8 mouse cellular contexts compared by ENCODE assay signal in genomic region chr11:60070599-60070998, GRCm38 (mm10). TPM values are rescaled to one million over a fixed set of nuclear protein-coding genes. Genes with fewer than 3 reads are reported as not detected.
DNase-seq lines count a peak whose midpoint lies in the region; ATAC-seq and TF ChIP-seq lines count a peak whose summit lies in the region.

No protein-coding gene starts in this region.

- H3K4me2 ChIP-seq in forebrain, embryonic 13.5 days = no peak overlapping the region
- H3K4me2 ChIP-seq in lung, postnatal 0 days (replicated peaks; ENCODE audit: low read depth, low read length) = no peak overlapping the region

- H3K9me3 ChIP-seq in forebrain, embryonic 10.5 days = no peaks in the 10 kb centered on the region
- H3K9me3 ChIP-seq in forebrain, embryonic 13.5 days (replicated peaks) = no peaks in the 10 kb centered on the region
- no peaks in the 10 kb centered on the region for H3K9me3 ChIP-seq in lung, postnatal 0 days (ENCODE audit: low read length)

- TF ChIP-seq CTCF in lung, postnatal 0 days (IDR thresholded peaks at IDR 0.05) = peak; percentile 83

- H3K4me3 ChIP-seq in forebrain, embryonic 10.5 days = no peak overlapping the region
- H3K4me3 ChIP-seq in forebrain, embryonic 13.5 days = no peak overlapping the region
- no peak overlapping the region for H3K4me3 ChIP-seq in lung, postnatal 0 days (ENCODE audit: low read depth, low read length)

- no peak for ATAC-seq in forebrain, embryonic 13.5 days
- ATAC-seq in lung, postnatal 0 days = peak; percentile 60

- DNase-seq in forebrain, embryonic 10.5 days (ENCODE audit: extremely low spot score, low spot score) = peak; percentile 66
- DNase-seq in ovary, postnatal 14 days (ENCODE audit: low spot score) = peak; percentile 44
- no peak for DNase-seq in ovary, postnatal 10 days (ENCODE audit: low spot score)
- DNase-seq in c-Kit-positive CD71-negative TER-119-negative erythroid progenitor cells, embryonic 14.5 days (ENCODE audit: low read depth) = peak; percentile 48
- DNase-seq in gastrocnemius, postnatal 10 days = peak; percentile 60
- DNase-seq in lung, postnatal 0 days (ENCODE audit: low spot score) = peak; percentile 47
- DNase-seq in spleen, postnatal 10 days (ENCODE audit: low spot score in 2 of 2) = peak; percentile 36 to 73

- WGBS in forebrain, embryonic 10.5 days = 36% methylated on average over 8 of the region's 8 CpGs
- 28% methylated on average over 8 of the region's 8 CpGs for WGBS in forebrain, embryonic 13.5 days
- 18% methylated on average over 8 of the region's 8 CpGs for WGBS in lung, postnatal 0 days

- peak overlapping the region; percentile 60 for H3K27ac ChIP-seq in forebrain, embryonic 10.5 days
- H3K27ac ChIP-seq in forebrain, embryonic 13.5 days = no peak overlapping the region
- H3K27ac ChIP-seq in lung, postnatal 0 days (ENCODE audit: low read length) = no peak overlapping the region

- H3K27me3 ChIP-seq in forebrain, embryonic 10.5 days (ENCODE audit: poor library complexity, severe bottlenecking) = no peaks in the 10 kb centered on the region
- H3K27me3 ChIP-seq in forebrain, embryonic 13.5 days = no peaks in the 10 kb centered on the region
- no peaks in the 10 kb centered on the region for H3K27me3 ChIP-seq in lung, postnatal 0 days (replicated peaks; ENCODE audit: insufficient read depth, low read length)

- no peaks in the 10 kb centered on the region for H3K36me3 ChIP-seq in forebrain, embryonic 10.5 days (replicated peaks)
- H3K36me3 ChIP-seq in forebrain, embryonic 13.5 days (ENCODE audit: poor library complexity, severe bottlenecking) = no peaks in the 10 kb centered on the region
- no peaks in the 10 kb centered on the region for H3K36me3 ChIP-seq in lung, postnatal 0 days (ENCODE audit: insufficient read depth, low read length)

- peaks cover 4% of the 10 kb centered on the region for H3K4me1 ChIP-seq in forebrain, embryonic 10.5 days
- H3K4me1 ChIP-seq in forebrain, embryonic 13.5 days = no peaks in the 10 kb centered on the region
- H3K4me1 ChIP-seq in lung, postnatal 0 days (ENCODE audit: insufficient read depth, low read depth, low read length) = no peaks in the 10 kb centered on the region

- H3K9ac ChIP-seq in forebrain, embryonic 13.5 days = no peak overlapping the region
- H3K9ac ChIP-seq in lung, postnatal 0 days (replicated peaks; ENCODE audit: low read depth) = no peak overlapping the region

- no peak for TF ChIP-seq EP300 in lung, postnatal 0 days (IDR thresholded peaks at IDR 0.05)

RNA-seq across cellular contexts. Expression of gene Pemt, which starts 24.3 kb away (rescaled TPM):
- 7.9 and 9.7 TPM in 2 replicates for polyA plus RNA-seq in forebrain, embryonic 10.5 days (2016; fragmentation: Nextera tagmentation; extraction: Ambion mirVana)
- 4.3 and 7.0 TPM in 2 replicates for polyA plus RNA-seq in forebrain, embryonic 13.5 days (2015; fragmentation: Nextera tagmentation; extraction: Ambion mirVana)
- total RNA-seq in gastrocnemius, postnatal 10 days (2021) = 1 to 10 TPM; 3.0 to 4.0 TPM
- polyA plus RNA-seq in lung, postnatal 0 days (2015; fragmentation: Nextera tagmentation; extraction: Ambion mirVana) = 5.0 and 6.0 TPM in 2 replicates

RNA-seq across cellular contexts. Expression of gene Rai1, which starts 34.2 kb away (rescaled TPM):
- 24.7 and 25.3 TPM in 2 replicates for polyA plus RNA-seq in forebrain, embryonic 10.5 days (2016; fragmentation: Nextera tagmentation; extraction: Ambion mirVana)
- polyA plus RNA-seq in forebrain, embryonic 13.5 days (2015; fragmentation: Nextera tagmentation; extraction: Ambion mirVana) = 26.9 and 31.5 TPM in 2 replicates
- total RNA-seq in gastrocnemius, postnatal 10 days (2021) = 10 to 100 TPM; 27.7 to 37.6 TPM
- polyA plus RNA-seq in lung, postnatal 0 days (2015; fragmentation: Nextera tagmentation; extraction: Ambion mirVana) = 13.5 and 16.2 TPM in 2 replicates
